Mouse (Mus musculus) C2C12 (cell line): Measurements from ENCODE around the gene Hmgxb4. TPM values are rescaled to one million over a fixed set of nuclear protein-coding genes. Genes with fewer than 3 reads are reported as not detected.

ENCODE experiments used
- H3K27me3 ChIP-seq: one replicate; pipeline ENCODE4 v1.6.1; 2011; ENCODE audit not compliant: control insufficient read depth, insufficient read depth, insufficient read length
- H3K36me3 ChIP-seq: one replicate; pipeline ENCODE4 v1.6.1; 2011; ENCODE audit not compliant: control insufficient read depth, insufficient read depth
- H3K4me3 ChIP-seq: one replicate; pipeline ENCODE4 v1.5.1; 2011; ENCODE audit warnings: mild to moderate bottlenecking, control low read depth; ENCODE audit not compliant: poor library complexity, insufficient read depth, severe bottlenecking
- H3K79me2 ChIP-seq: one replicate; pipeline ENCODE4 v1.6.1; 2011; ENCODE audit not compliant: control insufficient read depth, insufficient read depth
- H3K79me3 ChIP-seq: one replicate; pipeline ENCODE4 v1.6.1; 2011; ENCODE audit warnings: low read depth, control low read depth
- H3ac ChIP-seq: one replicate; pipeline ENCODE3; 2011; ENCODE audit warnings: low read depth; ENCODE audit not compliant: control insufficient read depth, insufficient read length
- CEBPB ChIP-seq: IDR thresholded peaks from one replicate; pipeline ENCODE4 v1.6.1; 2011; ENCODE audit warnings: low read depth, mild to moderate bottlenecking, control low read depth, moderate library complexity
- CTCF ChIP-seq: IDR thresholded peaks from one replicate; pipeline ENCODE4 v1.5.1; 2011; ENCODE audit not compliant: control insufficient read depth, insufficient read depth, insufficient read length
- FOSL1 ChIP-seq: IDR thresholded peaks from one replicate; pipeline ENCODE4 v1.8.0; 2011; ENCODE audit warnings: mild to moderate bottlenecking, low read length; ENCODE audit not compliant: poor library complexity, insufficient read depth, severe bottlenecking
- MAX ChIP-seq: IDR thresholded peaks from one replicate; pipeline ENCODE4 v1.6.1; 2011; ENCODE audit warnings: mild to moderate bottlenecking, control low read depth
- MYOD1 ChIP-seq: IDR thresholded peaks from one replicate; pipeline ENCODE4 v1.6.1; 2011; ENCODE audit warnings: low read depth; ENCODE audit not compliant: control insufficient read depth, insufficient read length
- MYOG ChIP-seq: IDR thresholded peaks from one replicate; pipeline ENCODE4 v1.6.1; 2011; ENCODE audit not compliant: control insufficient read depth, insufficient read length; ENCODE audit errors: extremely low read depth
- USF1 ChIP-seq: IDR thresholded peaks from one replicate; pipeline ENCODE4 v1.6.1; 2011; ENCODE audit warnings: low read depth, mild to moderate bottlenecking, control low read depth, moderate library complexity
- polyA plus RNA-seq: library from polyadenylated mRNA; unstranded; fragments of >200 nt; fragmentation: generic; extraction: Trizol; gene quantifications from one replicate; pipeline ENCODE4 v1.2.1, GENCODE M21; 2012; ENCODE audit warnings: missing spikeins

Hmgxb4 gene
- polyA plus RNA-seq, 1 experiment: 12.0 TPM

DNA sequence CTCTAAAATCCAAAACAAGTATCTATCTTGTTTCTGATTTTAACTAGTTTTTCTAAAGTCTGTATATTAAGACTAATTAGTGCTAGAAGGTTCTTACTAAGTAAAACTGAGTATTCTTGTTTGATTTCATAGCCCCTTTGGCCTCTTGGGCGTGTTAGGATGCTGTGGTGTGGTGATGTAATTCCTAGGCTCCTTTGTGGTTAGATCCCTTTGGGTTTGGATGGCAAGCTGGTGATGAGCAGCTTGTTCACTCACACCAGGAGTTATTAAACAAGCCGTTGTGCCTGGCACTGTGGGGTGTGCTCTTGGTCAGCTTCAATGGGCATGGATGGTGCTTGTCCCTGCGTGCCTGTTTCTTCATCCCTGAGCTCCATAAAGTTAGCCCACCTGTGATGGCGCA, 60.2 kb downstream of the Hmgxb4 start:
- no peaks in the 10 kb centered on the region for H3K36me3 ChIP-seq
- no peaks in the 10 kb centered on the region for H3K27me3 ChIP-seq
- peak; percentile 57 for TF ChIP-seq CEBPB
- TF ChIP-seq CTCF: no peak
- no peaks in the 10 kb centered on the region for H3K79me3 ChIP-seq
- no peak overlapping the region for H3K4me3 ChIP-seq
- no peak overlapping the region for H3ac ChIP-seq
- H3K79me2 ChIP-seq: no peaks in the 10 kb centered on the region

DNA sequence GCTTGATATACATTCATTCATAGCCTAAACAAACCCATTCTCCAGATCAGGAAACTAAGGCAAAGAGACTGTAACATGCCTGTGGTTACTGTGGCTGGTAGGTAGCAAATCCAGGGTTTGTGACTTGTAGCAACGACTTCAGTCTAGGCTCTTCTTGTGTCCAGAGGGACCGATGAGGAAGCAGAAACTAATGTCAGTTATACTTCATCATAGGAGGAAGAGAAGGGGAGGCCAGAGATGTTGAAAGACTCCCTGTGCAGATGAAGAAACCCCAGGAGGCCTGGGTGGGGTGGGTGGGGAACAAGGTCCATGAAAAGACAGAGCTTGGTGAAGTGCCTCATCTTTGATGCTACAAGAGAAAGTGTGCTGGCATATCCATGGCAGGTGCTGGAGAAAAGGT, 62.5 kb downstream of the Hmgxb4 start:
- Histone ChIP-seq H3K79me2 (no peaks in the 10 kb centered on the region), H3K4me3 (no peak overlapping the region), H3K27me3 (no peaks in the 10 kb centered on the region), H3ac (no peak overlapping the region), H3K36me3 (no peaks in the 10 kb centered on the region), H3K79me3 (no peaks in the 10 kb centered on the region)
- TF ChIP-seq FOSL1 (no peak), USF1 (no peak), MYOD1 (no peak), MYOG (no peak), CTCF (no peak), CEBPB (no peak), MAX (no peak)

DNA sequence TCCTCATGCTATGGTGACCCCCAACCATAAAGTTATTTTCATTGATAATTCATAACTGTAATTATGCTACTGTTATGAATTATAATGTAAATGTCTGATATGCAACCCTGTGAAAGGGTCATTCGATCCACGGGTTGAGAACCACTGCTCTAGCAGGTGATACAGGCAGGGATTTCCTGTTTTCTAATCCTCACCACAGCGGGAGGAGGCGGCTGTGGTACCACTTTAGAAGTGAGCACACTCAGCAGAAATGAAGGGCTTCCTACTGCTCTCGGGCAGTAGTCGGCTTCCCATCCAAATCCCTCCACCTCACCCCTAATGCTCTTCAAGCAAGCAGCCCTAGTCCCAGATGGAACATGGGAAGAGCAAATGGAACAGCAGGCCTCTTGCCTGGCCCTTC, 66.9 kb downstream of the Hmgxb4 start:
- no peak overlapping the region for H3ac ChIP-seq
- no peaks in the 10 kb centered on the region for H3K27me3 ChIP-seq
- H3K79me2 ChIP-seq: no peaks in the 10 kb centered on the region
- no peaks in the 10 kb centered on the region for H3K79me3 ChIP-seq
- H3K36me3 ChIP-seq: no peaks in the 10 kb centered on the region
- TF ChIP-seq USF1 (no peak), CTCF (no peak), MYOG (no peak)
- H3K4me3 ChIP-seq: no peak overlapping the region

DNA sequence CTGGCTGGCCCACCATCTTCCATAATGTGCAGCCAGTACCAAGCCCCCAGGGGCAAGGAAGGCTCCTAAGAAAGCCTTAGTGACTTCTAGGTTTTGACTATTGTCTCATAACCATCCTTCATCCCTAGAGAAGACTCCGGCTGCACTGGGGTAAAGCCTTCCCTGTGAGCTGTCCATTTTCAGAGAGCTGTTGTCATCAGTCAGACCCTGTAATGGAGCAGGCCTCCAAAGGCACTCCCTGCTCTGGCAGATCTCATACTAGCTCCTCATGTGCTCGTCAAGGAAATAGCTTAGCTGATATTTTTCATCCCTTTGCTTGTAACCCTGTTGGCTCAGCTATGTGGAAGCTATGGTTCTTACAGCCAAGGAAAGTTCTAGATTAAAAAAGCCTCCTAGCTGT, 67.7 kb downstream of the Hmgxb4 start:
- no peaks in the 10 kb centered on the region for H3K79me2 ChIP-seq
- H3K36me3 ChIP-seq: no peaks in the 10 kb centered on the region
- TF ChIP-seq MYOD1: no peak
- no peak for TF ChIP-seq MYOG
- TF ChIP-seq CEBPB: no peak
- no peak for TF ChIP-seq FOSL1
- TF ChIP-seq MAX: no peak
- no peak for TF ChIP-seq CTCF
- no peak for TF ChIP-seq USF1
- no peak overlapping the region for H3ac ChIP-seq
- no peak overlapping the region for H3K4me3 ChIP-seq
- no peaks in the 10 kb centered on the region for H3K27me3 ChIP-seq
- H3K79me3 ChIP-seq: no peaks in the 10 kb centered on the region

DNA sequence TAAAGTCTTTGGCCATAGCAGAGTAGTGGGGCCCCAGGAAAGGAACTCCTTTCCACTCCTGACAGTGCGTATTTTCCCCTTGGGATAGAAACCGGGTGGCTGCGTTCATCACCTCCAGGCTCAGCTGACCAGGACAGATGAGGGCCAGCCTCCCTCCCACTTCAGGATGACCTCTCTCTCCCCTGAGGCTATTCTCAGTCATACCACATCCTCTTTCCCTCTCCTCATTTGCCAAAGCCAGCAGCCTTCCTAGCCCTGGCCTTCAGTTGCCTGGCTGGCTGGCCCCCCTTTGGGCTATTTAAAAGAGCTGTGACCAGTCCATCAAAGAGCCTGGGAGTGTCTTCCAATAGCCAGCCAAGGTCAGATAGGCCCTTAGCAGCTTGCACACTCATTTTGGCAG, 70.1 kb downstream of the Hmgxb4 start:
- no peaks in the 10 kb centered on the region for H3K36me3 ChIP-seq

DNA sequence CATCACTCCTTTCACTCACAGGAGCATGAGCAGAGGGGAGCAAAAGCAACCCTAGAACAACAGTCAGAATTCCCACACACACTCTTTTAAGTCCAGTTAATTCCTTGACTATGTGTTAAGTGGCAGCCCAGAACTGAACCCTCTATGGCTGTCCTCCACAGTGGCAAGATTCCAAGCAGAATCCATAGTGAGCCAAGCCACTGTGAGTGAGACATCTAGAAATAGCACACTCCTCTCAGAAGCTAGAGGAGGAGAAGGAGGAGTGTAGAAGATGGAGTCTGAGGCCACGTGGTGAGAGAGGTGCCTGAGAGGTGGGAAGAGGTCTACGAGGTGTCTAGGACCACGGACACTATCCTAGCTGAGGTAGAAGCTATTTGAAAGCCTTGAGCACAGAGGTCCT, 71.6 kb downstream of the Hmgxb4 start:
- TF ChIP-seq USF1 (no peak), MYOD1 (no peak)
- H3K79me3 ChIP-seq: no peaks in the 10 kb centered on the region
- no peak overlapping the region for H3K4me3 ChIP-seq
- no peaks in the 10 kb centered on the region for H3K79me2 ChIP-seq
- H3K36me3 ChIP-seq: no peaks in the 10 kb centered on the region
- H3ac ChIP-seq: no peak overlapping the region
- H3K27me3 ChIP-seq: no peaks in the 10 kb centered on the region

More for the DNA sequence above, 70.1 kb downstream of the Hmgxb4 start:
- Histone ChIP-seq H3ac (no peak overlapping the region), H3K79me3 (no peaks in the 10 kb centered on the region), H3K27me3 (no peaks in the 10 kb centered on the region), H3K4me3 (no peak overlapping the region), H3K79me2 (no peaks in the 10 kb centered on the region)
- no peak for TF ChIP-seq CEBPB
- TF ChIP-seq FOSL1: no peak
- TF ChIP-seq MAX: no peak
- no peak for TF ChIP-seq MYOG
- TF ChIP-seq CTCF: no peak
- no peak for TF ChIP-seq MYOD1
- no peak for TF ChIP-seq USF1
